Mouse (Mus musculus): ENCODE measurements at regions not wholly inside any gene's neighbourhood (a gene's known extent, or its start where the extent isn't known, plus 50 kb on each side); places are given as distances from the start of the nearest gene placed in this dataset.

- no peak overlapping the region for H3K4me2 ChIP-seq (ENCODE audit: low read length)
Measured at GRCm38 (mm10) chr12:39342327-39342726, 563.1 kb downstream of the Etv1 start.

GRCm38 (mm10) chr12:39371480-39372245, 592.5 kb downstream of the Etv1 start:
- DNase-seq (ENCODE audit: low spot score) (no peak), ATAC-seq (no peak)
- H3K27me3 ChIP-seq (replicated peaks; ENCODE audit: control insufficient read depth, insufficient read depth, low read length) = no peaks in the 10 kb centered on the region
- H3K27ac ChIP-seq (ENCODE audit: low read depth, low read length) = no peak overlapping the region
- no peak overlapping the region for H3K9ac ChIP-seq (ENCODE audit: low read length)
- no peak overlapping the region for H3K4me2 ChIP-seq (ENCODE audit: low read length)
- H3K4me1 ChIP-seq (ENCODE audit: control insufficient read depth, insufficient read depth, low read length) = no peaks in the 10 kb centered on the region
- no peak overlapping the region for H3K4me3 ChIP-seq (ENCODE audit: low read depth, low read length)
- H3K9me3 ChIP-seq (replicated peaks; ENCODE audit: control insufficient read depth, low read length) = no peaks in the 10 kb centered on the region
- no peaks in the 10 kb centered on the region for H3K36me3 ChIP-seq (ENCODE audit: control insufficient read depth, insufficient read depth, low read length)

More at GRCm38 (mm10) chr12:39342327-39342726, 563.1 kb downstream of the Etv1 start:
- H3K4me1 ChIP-seq (ENCODE audit: control insufficient read depth, insufficient read depth, low read length) = peaks cover 2% of the 10 kb centered on the region; the same call in 1 of the 2 replicates
- no peak overlapping the region for H3K27ac ChIP-seq (ENCODE audit: low read depth, low read length)
- H3K27me3 ChIP-seq (replicated peaks; ENCODE audit: control insufficient read depth, insufficient read depth, low read length) = no peaks in the 10 kb centered on the region
- no peaks in the 10 kb centered on the region for H3K9me3 ChIP-seq (replicated peaks; ENCODE audit: control insufficient read depth, low read length)
- H3K4me3 ChIP-seq (ENCODE audit: low read depth, low read length) = no peak overlapping the region
- DNase-seq (ENCODE audit: low spot score) (peak; percentile 27), ATAC-seq (peak; percentile 58)
- no peak overlapping the region for H3K9ac ChIP-seq (ENCODE audit: low read length)
- 71% methylated on average over 9 of the region's 9 CpGs for WGBS
- H3K36me3 ChIP-seq (ENCODE audit: control insufficient read depth, insufficient read depth, low read length) = no peaks in the 10 kb centered on the region

GRCm38 (mm10) chr12:39373721-39374120, 594.5 kb downstream of the Etv1 start:
- Histone ChIP-seq H3K4me1 (ENCODE audit: control insufficient read depth, insufficient read depth, low read length) (no peaks in the 10 kb centered on the region), H3K27me3 (replicated peaks; ENCODE audit: control insufficient read depth, insufficient read depth, low read length) (no peaks in the 10 kb centered on the region), H3K9me3 (replicated peaks; ENCODE audit: control insufficient read depth, low read length) (no peaks in the 10 kb centered on the region), H3K9ac (ENCODE audit: low read length) (no peak overlapping the region), H3K4me2 (ENCODE audit: low read length) (no peak overlapping the region), H3K27ac (ENCODE audit: low read depth, low read length) (no peak overlapping the region), H3K4me3 (ENCODE audit: low read depth, low read length) (no peak overlapping the region), H3K36me3 (ENCODE audit: control insufficient read depth, insufficient read depth, low read length) (no peaks in the 10 kb centered on the region)
- ATAC-seq (no peak), DNase-seq (ENCODE audit: low spot score) (no peak)
- 84% methylated on average over 1 of the region's 1 CpGs for WGBS
